Mouse (Mus musculus) hematopoietic stem cell, adult 5-6 weeks (primary cell): Measurements from ENCODE around the gene 1700016C15Rik. TPM values are rescaled to one million over a fixed set of nuclear protein-coding genes. Genes with fewer than 3 reads are reported as not detected.

Experiments
- ATAC-seq, 2 experiments: fragments of 125-278 bp in 1 of 2; replicated peaks in 1 of 2; 2 replicates each; pipeline ENCODE4 v1.8.0; 2016 to 2017; ENCODE audit warnings: inconsistent platforms in 2 of 2, mild to moderate bottlenecking in 2 of 2, moderate number of reproducible peaks in 2 of 2, low read depth in 1 of 2, moderate TSS enrichment in 1 of 2; ENCODE audit not compliant: low FRiP score in 2 of 2, poor library complexity in 2 of 2, severe bottlenecking in 2 of 2, insufficient read depth in 1 of 2, low TSS enrichment in 1 of 2
- total RNA-seq: library from RNA; stranded (forward); fragments of 172-1452, 232-1000 nt; gene quantifications from 2 replicates; pipeline ENCODE4 v1.2.3, GENCODE M21; 2017

1700016C15Rik gene
- total RNA-seq, 1 experiment from 2014 or later: not detected

- ATAC-seq: peak in 1 of 2 experiments; percentile 12; a peak in 1 of 4 replicates
These were observed 15.8 kb upstream of the 1700016C15Rik start for GRCm38 (mm10) chr1:177713635-177714396.

GRCm38 (mm10) chr1:177714397-177715012 lies 15.1 kb upstream of the 1700016C15Rik start:
- no peak; a peak in 1 of 4 replicates for ATAC-seq

- ATAC-seq: no peak
These were observed 13.2 kb upstream of the 1700016C15Rik start for GRCm38 (mm10) chr1:177716448-177716847.

GRCm38 (mm10) chr1:177717057-177717835 lies 12.4 kb upstream of the 1700016C15Rik start:
- no peak for ATAC-seq

DNA sequence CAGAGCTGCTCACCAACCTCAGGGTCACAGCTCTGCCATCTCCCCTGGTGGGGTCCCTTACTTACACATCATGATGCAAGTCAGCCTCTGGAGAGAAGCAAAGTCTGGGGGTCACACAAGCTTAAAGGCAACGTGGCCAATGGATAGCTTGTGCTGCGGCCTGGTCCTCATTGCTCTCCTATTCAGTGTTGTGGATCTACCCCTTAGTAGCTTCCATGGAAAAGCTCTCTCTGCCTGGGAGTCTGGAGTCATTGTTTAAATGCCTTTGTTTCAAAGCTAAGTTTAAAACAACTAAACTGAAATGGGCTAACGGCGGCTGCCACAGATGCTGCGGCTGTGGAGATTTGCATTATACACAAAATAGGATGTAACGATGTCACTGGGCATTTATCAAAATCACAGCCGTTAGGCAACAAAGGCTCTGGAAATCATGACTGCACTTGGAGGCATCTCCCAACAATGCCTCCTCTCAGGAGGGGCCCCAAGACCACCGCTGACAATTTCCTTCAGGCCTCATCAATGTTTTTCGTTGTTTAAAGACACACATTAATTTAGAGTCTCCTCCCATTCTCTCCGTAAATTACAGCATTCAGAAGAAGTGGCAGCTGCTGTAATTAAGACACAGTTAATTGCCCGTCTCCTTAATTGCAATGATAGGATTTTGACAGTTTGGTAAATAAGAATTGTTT lies 11.1 kb upstream of the 1700016C15Rik start:
- ATAC-seq: no peak

GRCm38 (mm10) chr1:177719029-177719427 lies 10.6 kb upstream of the 1700016C15Rik start:
- ATAC-seq: no peak

- no peak for ATAC-seq
These were observed 5.8 kb upstream of the 1700016C15Rik start for GRCm38 (mm10) chr1:177723786-177724185.

DNA sequence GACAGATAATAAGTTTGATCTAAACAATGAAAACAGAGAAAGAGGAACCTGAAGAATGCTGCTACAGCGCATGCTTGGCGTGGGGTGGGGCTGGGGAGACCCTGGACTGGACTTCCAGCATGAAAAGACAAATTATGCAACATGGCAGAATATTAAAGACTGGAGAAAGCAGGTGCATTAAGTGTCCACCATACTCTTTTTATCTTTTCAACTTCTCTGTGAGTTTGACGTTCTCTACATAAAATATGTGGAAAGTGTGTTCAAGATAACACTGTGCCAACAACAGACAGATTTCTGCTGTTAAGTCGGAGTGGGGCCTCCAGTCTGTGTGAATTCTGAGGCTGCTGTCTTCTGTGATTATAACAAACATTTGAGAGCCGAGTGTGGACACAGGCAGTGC lies 2.7 kb upstream of the 1700016C15Rik start:
- ATAC-seq: no peak

DNA sequence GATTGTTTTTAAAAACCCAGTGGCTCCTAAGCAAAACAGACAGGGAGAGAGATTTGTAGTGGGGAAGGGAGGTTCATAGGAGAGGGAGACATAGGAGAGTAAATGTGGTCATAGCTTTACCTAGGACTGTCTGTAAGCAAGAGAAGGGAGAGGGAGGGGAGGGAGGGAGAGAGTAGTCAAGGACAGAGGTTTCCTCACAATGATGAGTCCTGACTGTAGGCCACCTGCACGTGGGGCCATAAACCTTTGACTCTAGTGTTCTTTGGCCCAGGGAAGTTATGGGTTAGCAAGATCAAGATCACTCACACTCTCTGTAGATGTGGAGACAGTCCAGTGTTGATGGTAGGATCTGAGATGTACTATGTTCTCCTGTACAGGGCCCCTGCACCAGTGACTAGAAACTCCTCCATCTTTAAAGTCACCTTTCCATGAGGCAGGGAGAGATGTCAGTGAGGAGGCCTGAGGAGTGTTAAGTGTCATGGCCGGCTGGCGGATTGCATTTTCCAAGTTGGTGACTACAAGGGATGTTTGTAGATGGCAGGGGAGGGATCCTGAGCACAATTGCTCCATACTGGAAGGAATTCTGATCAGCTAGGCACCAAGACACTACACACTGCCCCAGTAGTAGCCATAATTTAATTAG lies 1.6 kb upstream of the 1700016C15Rik start:
- ATAC-seq: no peak

DNA sequence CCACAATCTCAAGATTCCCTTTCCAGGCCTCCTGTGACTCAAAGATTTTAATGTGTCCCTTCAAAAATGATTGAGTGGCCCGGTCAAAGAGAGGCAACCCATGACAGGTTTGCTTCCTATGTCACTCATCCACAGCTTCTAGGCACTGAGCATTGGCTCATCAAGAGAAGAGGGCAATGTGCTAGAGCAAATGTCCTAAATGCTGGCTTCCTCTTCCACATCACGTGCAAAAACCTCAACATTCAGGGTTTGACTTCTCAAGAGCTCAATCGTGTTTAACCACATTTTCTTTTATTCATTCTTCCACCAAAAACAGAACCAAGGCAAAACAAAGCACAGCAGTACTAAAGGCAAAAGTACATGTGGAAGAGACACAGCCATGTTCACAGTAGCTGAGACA lies 2.4 kb downstream of the 1700016C15Rik start:
- ATAC-seq: no peak

GRCm38 (mm10) chr1:177737505-177738105 lies 8.0 kb downstream of the 1700016C15Rik start:
- ATAC-seq: peak; percentile 48 to 56

- ATAC-seq: no peak
These were observed 11.1 kb downstream of the 1700016C15Rik start for GRCm38 (mm10) chr1:177740707-177741106.

DNA sequence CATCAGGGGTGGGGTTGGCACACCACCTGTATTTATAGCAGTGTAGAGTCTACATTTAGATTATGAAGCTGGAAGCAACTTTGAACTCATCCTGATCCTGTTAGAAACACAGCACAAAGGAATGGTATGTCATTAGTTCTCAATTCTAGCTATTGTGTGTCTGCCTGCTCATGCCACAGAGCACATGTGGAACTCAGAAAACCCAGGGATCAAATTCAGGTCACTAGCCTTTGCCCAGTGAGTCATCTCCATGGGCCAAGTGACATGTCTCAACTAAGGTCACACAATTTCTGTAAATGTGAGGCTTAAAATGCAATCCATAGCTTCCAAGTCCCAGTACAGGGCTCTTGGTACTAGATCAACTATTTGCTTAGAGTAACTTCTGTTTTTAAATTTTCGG lies 12.5 kb downstream of the 1700016C15Rik start:
- no peak for ATAC-seq

DNA sequence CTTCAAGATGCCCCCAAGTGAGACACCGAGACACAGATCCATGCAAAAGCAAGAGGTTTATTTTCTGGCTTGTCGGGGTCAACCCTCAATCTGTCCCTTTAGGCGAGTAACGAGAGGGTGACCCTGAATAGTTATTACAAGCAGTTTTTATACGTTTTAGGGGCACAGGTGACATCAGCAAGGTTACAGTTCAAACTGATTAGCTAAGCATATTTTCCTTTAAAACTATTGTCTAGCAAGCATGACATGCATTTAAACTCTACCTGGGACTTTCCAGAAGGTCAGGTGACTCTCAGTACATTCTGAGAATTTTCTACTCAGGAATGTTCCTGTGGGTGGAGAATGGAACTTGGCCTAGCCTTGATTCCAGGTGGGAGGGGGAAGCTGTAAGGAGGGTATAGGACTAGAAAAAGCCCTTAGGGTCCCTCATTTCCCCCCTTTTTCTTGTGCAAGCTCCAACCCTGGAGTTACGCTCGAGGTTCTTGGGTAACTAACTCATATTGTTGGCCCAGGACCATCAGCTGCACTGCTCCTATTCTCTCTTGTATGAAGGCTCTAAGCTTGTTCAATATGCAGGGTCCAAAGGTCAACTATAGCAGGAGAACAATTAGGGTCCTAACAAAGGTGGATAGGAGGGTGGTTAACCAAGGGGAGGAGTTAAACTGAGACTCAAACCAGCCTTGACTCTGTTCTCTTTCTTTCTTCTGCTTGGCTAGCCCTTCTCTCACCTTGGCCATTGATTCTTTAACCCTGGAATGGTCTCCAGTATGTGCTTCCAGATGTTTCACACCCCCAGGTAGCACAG lies 15.1 kb downstream of the 1700016C15Rik start:
- ATAC-seq: no peak

GRCm38 (mm10) chr1:177747869-177748540 lies 18.4 kb downstream of the 1700016C15Rik start:
- ATAC-seq: no peak

GRCm38 (mm10) chr1:177753496-177753895 lies 23.9 kb downstream of the 1700016C15Rik start:
- no peak for ATAC-seq
